Mouse (Mus musculus) liver, adult (tissue): ENCODE measurements at regions not wholly inside any gene's neighbourhood (a gene's known extent, or its start where the extent isn't known, plus 50 kb on each side); places are given as distances from the start of the nearest gene placed in this dataset.

Experiments used
- GATA4 ChIP-seq: IDR thresholded peaks from 2 replicates; pipeline ENCODE4 v1.6.1; 2014; ENCODE audit warnings: mild to moderate bottlenecking, low read length; ENCODE audit not compliant: insufficient replicate concordance

DNA sequence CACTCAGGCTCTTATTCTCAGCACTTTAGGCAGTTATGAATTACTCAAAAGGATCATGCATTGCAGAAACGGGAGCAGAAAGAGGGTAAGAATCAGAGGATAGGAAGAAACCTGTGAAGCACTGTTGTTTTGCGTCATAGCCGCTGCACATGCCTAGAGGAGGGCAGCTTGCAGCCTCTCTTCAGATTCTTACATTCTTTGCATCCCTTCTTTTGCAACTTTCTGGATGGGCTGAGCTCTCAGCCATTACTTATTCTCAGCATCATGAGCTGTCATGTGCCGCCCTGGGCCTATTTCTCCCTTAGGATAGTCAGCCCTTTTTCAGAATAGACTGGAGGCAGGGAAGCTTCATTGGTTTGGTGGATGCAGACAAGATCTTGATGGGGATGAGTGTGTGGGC, 663.0 kb upstream of the 2610301B20Rik start:
- TF ChIP-seq GATA4: no peak

DNA sequence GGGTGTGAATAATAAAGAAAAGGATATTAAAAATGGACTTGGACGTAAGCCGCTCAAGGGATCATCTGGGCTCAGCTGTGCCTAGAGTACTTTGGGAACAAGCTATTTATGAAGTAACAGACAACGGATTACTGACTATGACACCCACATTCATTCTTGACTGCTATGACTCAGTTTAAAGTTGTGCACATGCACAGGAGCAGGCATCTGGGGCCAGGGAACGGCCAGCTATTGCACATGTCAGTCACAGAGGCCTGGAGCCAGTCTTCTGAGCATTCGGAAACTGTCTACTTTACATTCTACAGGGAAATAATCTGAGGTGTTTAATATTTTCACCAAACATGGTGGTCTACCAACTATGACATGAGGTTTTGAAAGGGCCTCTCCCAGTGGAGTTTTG, 639.0 kb upstream of the 2610301B20Rik start:
- no peak for TF ChIP-seq GATA4

DNA sequence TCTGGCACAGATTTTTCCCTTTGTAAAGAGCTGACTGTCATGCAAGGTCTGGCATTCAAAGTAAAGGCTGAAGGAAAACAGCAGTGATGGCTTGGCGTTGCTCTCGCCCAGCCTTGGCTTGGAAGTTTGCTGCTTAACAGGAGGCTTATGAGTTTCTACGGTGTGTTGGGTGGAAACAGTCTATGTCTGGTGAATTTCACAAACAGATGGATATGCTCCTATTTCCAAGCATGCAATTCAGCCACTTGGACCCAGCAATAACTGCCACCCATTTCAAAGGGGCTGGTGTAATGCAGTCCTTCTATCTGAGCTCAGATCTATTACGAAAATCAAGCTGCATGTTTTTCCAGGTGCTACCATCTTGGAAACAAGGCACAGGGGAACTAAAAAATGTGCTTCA, 632.2 kb upstream of the 2610301B20Rik start:
- TF ChIP-seq GATA4: no peak

DNA sequence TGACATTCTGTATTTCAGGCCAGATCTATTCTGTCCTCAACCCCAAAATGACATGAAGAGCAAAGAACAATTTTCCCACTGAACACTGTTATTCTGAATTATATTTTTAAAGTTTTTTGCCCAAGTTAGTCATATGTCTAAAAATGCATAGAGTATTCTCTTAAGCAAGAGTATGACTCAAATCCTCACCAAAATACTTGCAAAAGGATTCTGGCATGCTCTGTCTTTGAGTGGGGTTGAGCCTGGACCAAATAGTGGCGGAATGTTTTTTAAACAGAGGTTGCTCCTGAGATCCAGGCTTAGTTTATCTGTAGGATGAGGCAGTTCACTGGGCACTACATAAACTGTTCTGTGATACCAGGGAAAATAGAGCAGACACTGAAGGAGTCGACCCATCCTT, 631.4 kb upstream of the 2610301B20Rik start:
- no peak for TF ChIP-seq GATA4

DNA sequence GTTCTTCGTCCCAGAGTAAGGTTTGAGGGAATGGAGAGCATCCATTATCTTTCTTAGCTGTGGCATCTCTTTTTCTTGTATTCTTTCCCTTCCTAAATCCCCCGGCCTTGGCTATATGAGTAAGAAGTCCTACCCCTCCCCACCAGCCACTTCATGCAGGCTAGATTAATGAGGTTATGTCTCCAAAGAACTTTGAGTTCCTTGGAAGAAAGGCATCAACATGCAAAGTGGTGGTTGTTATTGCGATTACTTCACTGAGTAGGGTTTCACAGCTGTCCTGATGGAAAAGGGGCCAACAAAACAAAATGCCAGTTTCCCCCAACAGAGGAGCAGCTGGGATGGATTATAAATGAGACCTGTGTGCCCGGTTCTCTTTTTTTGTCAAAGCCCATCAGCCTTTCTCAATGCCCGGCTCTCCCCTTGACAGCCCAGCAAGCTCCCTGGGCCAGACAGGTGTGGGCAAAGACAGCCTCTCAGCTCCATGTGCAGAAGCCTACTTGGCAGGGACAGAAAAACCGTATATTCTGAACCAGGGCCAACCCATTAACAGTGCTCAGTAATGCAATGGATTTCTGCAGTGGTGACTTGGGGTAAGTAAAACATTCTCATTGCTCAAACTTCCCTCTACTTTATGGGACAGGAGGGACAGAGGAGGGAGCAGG, 620.1 kb upstream of the 2610301B20Rik start:
- TF ChIP-seq GATA4: no peak

DNA sequence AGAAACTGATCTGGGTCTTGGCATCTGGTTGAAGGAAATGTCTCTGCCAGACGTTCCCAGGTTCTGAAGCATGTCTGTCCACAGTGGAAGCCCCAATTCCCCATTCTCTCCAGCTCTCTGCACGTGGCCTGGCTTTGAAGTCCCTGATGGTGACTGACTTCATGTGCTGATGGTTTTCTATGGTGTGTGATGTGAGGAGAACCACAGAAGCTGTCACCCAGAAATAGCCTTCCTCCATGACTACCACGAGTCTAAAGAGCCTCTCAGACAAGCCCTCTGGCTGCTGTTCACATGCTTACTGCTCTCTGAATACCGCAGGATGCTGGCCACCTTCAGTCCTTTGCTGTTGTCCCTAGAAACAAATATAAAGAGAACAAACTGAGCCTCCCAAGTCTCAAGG, 616.8 kb upstream of the 2610301B20Rik start:
- no peak for TF ChIP-seq GATA4

DNA sequence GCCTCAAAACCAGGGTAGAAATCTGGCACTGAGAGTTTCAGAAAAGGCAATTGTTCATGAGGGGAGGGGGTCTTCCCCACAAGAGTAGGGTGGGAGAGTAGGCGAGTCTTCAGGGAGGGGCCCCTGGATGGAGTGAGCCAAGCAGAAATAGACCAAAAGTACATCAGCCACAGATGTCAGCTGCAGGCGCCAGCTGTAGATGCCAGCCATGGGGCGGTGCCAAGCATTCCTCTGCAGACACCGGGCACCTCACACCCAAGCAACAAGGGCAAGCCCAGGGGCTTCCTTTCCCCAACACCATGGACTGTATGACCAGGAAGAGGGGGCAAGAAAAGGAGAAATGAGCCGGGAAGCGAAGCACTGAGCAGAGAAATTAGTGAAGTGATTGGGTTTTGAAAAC, 613.9 kb upstream of the 2610301B20Rik start:
- TF ChIP-seq GATA4: no peak

DNA sequence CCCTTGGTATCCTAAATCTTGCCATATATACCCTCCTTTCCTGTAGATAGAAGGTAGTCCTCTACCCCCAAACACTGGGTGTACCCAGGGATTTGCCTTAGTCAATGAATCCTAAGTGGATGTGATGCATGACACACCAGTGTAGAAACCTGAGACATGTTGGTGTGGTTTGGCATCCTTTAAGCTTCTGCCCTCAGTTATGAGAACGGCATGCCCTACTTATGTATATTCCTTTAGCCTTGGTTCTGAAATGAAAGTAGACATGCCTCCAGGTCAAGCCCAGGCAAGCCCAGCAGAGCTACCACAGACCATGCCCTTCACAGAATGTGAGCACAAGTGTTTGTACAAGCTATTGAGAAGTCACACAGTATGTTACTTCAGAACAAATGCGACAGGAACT, 608.4 kb upstream of the 2610301B20Rik start:
- no peak for TF ChIP-seq GATA4

DNA sequence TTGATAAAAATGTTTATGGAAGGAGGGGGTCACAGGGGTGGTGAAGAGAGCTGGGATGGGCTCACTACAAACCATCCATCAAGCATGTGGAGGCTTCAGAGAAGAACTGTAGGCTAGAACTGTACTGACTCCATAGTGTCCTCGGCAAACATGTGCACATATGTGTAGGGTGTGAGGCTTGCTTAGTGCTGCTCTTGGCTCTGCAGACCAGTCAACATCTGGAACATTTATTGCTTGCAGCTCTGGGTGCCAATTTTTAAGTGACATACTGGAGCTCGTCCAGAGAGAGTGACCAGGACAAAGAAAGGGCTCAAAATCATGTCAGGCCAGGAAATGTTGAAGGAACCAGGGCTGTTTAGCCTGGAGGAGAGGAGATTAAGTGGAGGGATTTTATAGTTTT, 588.7 kb upstream of the 2610301B20Rik start:
- no peak for TF ChIP-seq GATA4

DNA sequence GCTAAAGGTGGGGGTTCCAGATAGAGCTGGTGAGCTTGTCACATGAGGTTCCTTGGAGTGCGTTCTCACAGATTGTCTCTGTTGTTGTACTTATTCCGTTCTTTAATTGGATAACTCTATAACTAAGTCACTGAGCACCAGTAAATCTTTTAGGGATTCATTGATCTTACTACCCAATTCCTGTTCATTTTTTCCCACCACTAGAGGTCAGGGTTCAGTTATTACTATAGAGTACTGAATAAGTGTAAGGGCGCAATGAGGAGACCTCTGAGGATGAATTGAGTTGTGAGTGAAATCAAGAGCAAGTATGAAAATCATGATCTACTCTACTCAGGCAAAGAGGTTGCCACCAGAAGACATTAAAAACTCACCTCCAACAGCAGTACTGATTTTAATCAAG, 584.0 kb upstream of the 2610301B20Rik start:
- no peak for TF ChIP-seq GATA4

DNA sequence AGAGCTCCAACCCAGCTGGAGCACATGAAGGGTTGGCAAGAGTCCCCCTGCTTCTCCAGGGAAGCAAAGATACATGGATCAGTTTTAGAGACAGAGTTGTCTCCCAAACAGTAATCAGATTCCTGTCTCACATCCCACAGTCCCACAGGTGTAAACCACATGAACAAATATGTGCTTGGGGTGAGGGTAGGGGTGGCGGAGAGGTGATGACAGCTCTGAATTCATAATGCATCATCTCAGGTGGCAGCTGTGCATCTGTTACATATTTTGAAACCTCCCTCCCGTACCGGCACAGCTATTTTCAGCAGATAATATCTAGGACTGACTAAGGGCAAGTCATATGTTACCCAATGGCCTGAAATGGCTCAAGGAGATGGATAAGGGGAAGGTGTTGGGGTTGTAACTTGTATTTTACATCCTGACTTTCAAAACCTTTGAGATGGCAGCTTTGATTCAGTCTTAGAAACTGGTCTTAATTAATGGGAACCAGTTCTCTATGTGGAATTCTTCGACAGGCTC, 579.2 kb upstream of the 2610301B20Rik start:
- no peak for TF ChIP-seq GATA4

DNA sequence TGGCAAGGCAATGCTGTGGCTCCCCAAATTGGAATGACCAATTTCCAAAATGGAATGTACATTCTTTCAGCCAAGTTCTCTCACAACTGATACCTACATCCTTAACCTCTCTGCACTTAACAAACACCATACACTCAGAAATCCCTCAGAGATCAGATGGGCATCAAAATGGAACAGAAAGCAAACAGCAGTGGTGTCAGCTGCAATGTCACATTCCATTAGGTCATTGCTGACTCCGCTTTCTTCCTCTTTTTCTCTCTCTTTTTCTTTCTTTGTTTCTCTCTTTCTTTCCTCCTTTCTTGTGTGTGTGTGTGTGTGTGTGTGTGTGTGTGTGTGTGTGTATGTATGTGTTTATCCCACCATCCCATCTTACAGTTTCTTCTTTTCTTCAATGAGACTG, 578.1 kb upstream of the 2610301B20Rik start:
- no peak for TF ChIP-seq GATA4

DNA sequence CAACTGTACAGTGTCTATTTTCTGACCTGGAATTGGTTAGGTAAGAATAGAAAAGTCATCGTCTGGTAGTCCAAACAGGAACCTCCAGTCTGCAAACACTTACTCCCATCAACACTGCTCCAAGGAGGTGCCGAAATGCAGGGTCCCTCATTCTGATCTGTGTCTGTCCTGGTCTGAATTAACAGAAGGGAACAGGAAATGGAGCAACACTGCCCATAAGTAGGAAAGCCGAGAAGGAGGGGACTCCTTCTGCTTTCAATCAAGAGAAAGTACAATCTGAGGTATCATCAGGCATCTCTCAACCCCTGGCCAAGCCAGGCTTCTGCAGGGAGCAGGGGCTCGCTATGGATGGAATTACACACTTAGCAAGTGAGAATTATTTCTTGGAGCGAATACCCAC, 562.4 kb upstream of the 2610301B20Rik start:
- TF ChIP-seq GATA4: no peak

DNA sequence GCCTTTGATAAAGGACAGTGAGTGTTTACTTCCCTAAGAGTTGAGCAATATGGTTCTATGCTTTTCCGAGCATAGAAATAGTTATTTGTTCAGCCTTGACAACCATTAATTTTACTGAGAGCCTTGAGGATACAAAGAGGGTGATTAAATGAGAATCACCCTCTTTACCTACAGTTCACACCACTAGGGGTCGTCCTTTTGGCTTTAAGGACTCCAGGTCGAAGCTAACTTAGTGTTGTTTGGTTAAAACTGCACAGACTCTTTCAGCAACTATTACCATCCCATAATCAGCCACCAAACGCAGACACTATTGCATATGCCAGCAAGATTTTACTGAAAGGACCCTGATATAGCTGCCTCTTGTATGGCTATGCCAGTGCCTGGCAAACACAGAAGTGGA, 559.2 kb upstream of the 2610301B20Rik start:
- no peak for TF ChIP-seq GATA4

DNA sequence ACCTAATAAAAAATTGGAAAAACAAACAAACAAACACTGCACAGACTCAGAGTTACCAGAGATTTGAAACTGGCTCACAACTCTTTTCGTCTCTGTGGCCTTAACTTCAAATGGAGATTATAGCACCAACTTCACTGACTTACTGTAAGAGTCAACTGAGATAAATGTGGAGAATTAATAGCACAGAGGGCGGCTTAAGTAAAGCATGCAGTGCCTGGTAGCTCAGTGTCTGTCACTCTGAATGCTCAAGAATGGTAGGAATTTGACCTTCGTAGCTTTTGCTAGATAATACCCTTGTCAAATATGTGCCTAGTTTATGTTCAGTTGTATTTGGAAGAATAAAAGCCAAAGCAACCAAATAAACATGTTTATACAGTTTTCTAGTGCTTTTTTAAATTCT, 558.4 kb upstream of the 2610301B20Rik start:
- no peak for TF ChIP-seq GATA4

DNA sequence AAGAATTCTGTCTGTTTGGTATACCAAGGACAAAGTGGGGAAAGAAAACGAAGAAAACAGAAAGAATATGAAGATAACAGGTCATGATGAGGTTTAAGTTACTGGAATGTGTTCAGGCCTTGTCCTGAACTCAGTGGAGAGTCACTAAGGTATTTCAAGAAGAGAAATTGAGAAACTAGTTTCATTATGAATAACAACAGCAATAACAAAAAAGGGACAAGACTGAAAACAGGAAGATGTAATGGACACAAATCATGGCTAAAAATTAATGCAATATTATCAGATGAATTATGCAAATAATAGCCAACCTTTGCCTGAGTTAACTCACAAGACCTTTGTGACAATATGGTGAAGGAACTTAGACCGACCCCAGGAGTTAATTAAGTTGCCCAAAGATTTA, 530.2 kb upstream of the 2610301B20Rik start:
- TF ChIP-seq GATA4: no peak
